Mouse (Mus musculus) erythroid progenitor cell, adult 5-6 weeks (primary cell): ENCODE measurements around the gene Tuba1c. TPM values are rescaled to one million over a fixed set of nuclear protein-coding genes. Genes with fewer than 3 reads are reported as not detected.

Experiments
- ATAC-seq: replicated peaks from 2 replicates; pipeline ENCODE4 v1.8.0; 2016; ENCODE audit warnings: moderate number of reproducible peaks, mild to moderate bottlenecking, moderate TSS enrichment, inconsistent platforms; ENCODE audit not compliant: poor library complexity, low FRiP score, severe bottlenecking
- total RNA-seq, 2 experiments: library from RNA; stranded (forward) in 1 of 2; stranded (reverse) in 1 of 2; fragments of 150-400 nt in 1 of 2; fragments of 186-747, 209-891 nt in 1 of 2; gene quantifications; 2 replicates each; pipeline versions ENCODE4 v1.2.3 to v1.2.4; 2015 to 2017; ENCODE audit warnings: low replicate concordance in 2 of 2

The Tuba1c gene
- total RNA-seq (2015; ENCODE audit: low replicate concordance) (637 and 660 TPM in 2 replicates), total RNA-seq (2017; ENCODE audit: low replicate concordance) (271 and 335 TPM in 2 replicates)

GRCm38 (mm10) chr15:99029619-99030584 is at the start of gene Tuba1c:
Gene Tuba1c (plus strand): TSS chr15:99029891.
- ATAC-seq: peak; percentile 87

DNA sequence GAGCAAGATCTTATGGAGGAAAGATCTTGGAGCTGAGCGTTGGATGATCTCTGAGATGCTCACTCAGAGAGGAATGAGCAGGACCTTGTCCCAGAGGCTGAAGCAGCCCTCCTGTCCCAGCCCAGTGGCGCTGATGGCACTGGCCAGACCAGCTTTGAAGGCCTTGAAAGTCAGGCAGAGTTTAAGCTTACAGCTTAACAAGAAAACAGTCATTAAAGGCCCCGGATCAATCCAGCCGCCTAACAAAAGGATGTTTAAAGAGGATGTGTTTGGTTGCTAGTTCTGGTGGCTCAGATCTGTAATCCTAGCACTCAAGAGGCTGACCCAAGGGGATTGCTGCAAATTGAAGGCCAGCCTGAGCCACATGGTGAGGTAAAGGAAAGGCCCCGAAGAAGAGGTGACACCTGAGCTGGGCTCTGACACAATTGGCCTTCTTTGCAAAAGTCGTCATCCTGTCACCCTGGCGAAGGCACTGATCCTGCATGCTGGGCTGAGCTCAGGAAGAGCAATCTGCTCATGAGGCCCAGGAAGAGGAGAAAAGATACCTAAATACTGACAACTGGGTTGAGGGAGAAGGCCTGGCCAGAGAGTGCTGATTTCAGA is 49.6 kb upstream of the Tuba1c start:
- no peak for ATAC-seq

DNA sequence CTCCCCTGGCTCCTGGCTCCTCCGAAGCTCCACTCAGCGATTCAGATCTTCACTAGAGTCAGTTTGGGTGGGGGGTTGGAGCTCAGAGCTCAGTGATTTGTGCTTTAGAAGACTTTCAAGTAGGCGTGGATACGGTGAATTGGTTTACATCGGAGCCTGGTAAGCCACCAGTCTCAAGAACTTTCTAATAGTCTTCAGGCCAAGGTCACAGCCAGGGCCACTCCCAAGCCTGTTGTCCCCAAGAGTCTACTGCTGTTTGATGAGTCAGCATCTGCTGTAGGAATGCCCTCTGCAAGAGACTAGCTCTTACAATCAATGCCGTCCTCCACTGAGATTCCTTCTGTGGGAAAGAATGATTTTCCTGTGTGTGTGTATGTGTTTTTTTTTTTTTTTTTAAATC is 47.6 kb upstream of the Tuba1c start:
- no peak for ATAC-seq

- no peak for ATAC-seq
These were observed 46.1 kb upstream of the Tuba1c start for GRCm38 (mm10) chr15:98983431-98984081.

- no peak for ATAC-seq
These were observed 45.0 kb upstream of the Tuba1c start for GRCm38 (mm10) chr15:98984681-98985080.

GRCm38 (mm10) chr15:98985240-98985981 is 44.3 kb upstream of the Tuba1c start:
- ATAC-seq: peak; percentile 94

- no peak for ATAC-seq
These were observed 43.5 kb upstream of the Tuba1c start for GRCm38 (mm10) chr15:98985982-98986715.

DNA sequence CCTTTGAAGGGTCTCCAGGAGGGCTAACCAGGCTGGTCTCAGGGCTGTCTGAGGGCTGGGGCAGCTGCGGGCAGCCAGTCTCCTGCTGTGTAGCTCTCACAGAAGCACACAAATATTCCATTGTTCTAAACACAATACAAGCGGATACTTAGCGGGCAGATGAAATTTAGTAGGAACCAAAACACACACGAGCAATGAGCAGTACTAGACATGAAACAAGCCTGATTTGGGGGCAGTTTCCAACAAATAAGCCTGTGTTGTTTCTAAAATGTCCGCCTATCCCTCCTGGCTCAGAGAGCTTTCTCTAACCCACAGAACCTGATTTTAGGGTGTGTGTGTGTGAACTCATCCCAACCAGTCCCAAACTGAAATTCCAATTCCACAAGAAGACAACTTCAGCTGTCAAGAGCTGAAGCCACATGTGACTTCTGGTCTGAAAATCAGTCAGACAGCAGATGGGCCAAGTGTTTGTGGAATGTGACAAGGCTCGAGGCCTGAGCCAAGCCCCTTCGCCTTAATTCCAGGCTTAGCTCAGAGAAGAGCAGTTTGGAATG is 42.5 kb upstream of the Tuba1c start:
- ATAC-seq: no peak

DNA sequence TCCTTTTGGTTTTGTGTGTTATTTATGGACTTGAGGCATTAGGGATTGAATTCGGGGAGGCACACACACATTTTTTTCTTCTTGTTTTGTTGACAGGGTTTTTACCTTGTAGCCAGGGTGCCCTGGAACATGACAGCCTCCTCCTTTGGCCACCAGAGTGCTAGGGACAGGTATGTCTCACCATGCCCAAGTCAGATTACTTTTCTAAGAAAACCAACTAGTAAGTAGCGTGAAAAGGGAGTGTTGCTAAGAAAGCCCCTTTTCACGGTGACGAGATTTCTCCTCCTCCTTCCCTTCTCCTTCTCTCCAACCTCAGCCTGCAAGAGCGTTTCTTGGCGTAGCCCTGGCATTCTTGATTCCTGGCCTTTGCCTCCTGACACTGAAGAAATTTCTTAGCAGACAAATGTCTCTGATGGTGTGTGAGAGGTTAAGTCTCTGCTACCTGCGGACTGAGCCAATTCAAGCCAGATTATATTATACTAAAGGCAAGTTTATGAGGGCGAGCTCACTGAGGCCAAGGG is 42.0 kb upstream of the Tuba1c start:
- no peak for ATAC-seq

GRCm38 (mm10) chr15:98988787-98989186 is 40.9 kb upstream of the Tuba1c start:
- ATAC-seq: no peak

DNA sequence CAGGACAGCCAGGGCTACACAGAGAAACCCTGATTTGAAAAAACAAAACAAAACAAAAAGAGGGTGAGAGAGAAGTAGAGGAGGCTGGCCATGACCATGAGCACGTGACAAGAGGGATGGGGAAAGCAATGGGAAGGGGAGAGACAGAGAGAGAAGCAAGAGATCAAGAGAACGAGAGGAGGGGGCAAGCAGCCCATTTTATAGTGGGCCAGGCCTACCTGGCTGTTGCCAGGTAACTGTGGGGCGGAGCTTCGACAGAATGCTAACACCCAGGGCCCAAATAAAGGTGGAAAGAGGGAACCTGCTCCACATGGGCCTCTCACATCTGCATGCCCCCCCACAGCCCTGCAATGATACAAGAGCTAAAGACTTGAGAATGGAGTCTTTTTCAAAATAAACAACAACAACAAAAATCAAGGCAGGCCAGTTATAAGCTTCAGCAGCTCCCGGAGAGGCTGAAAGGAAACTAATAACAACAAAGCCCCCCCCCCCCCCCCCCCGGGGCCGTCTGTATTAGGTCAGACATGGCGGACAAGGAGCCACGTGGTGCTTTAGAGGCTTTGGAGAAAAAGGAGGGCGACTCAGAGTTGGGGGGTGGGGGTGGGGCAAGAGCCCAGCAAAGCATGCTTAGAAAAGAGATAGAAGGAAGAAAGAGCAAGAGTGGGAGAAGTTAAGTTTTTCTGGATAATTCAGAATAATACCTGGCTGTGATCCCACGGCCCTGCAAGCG is 39.8 kb upstream of the Tuba1c start:
- ATAC-seq: no peak

GRCm38 (mm10) chr15:98990669-98991539 is 38.8 kb upstream of the Tuba1c start:
- no peak for ATAC-seq

GRCm38 (mm10) chr15:98991540-98992050 is 38.1 kb upstream of the Tuba1c start:
- no peak for ATAC-seq

DNA sequence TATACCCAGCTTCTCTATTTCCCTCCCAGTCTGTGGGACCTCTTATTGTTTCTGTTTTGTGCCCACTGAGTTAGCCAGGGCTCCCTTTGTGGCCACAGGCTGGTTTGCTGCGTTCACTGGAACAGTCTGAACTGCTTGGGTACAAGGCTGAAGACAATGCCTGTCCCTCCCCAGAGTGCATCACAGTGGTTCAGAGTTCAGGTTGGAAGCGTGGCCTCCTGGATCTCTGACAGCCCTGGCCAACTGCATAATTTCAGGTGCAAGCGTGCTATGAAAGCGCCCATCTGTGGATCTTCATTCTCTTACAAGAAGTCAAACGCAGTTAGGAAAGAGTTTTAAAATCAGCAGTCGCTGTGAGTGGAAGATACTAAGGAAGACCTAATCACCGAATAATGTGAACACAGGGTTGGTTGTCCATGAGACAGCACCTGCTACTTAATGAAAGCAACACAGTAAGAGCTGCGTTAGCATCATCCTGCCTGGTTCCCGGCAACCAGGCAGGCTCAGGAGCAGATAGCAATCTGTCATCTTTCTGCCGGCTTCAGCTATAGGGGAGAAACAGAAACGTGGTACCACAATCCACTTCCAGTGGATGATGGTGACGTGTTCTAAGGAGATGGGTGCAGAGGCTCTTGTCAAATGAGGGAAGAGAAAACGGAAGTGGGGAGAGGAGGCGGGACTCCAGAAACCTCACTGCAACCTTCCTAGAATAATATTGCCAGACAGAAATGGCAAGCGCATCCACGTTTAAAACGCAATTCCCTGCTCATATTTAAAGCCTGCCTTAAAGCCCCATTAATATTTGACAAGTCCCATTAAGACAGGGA is 37.4 kb upstream of the Tuba1c start:
- ATAC-seq: 0 out of 2 replicates have a peak, but pooled peaks have one; percentile 17

- ATAC-seq: peak; percentile 94
These were observed 36.4 kb upstream of the Tuba1c start for GRCm38 (mm10) chr15:98993093-98993793.
